Comparison of ENCODE assay signal across 16 mouse cellular contexts in the genomic region with DNA sequence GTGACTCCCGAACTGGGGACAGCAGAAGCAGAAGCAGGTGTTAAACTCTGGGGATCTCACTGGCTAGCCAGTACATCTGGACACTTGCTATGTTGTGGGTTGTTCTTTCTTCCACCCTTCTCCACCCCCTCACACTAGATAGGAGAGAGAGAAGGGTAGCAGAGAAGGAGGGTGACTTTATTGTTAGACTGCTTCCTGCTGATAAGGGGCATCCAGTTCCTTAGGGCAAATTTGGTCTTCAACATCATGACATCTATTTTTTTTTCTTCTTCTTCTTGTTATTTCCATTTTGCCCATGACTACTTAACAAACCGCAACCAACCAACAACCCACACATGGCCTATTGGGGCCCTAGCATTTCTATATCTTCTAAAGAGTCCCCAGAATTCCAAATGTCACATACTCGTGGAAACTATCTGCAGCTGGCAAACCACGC.
DNase-seq lines count a peak whose midpoint lies in the region; ATAC-seq and TF ChIP-seq lines count a peak whose summit lies in the region.
"Had no signal": no experiment of that assay in that cellular context is flagged by ENCODE, and none has a peak within 500 bp of the region (broad histone marks: within the 10 kb centered on the region; RNA-seq: fewer than 3 reads in every experiment).

No protein-coding gene starts in this region.

- no peaks in the 10 kb centered on the region for H3K27me3 ChIP-seq in heart, embryonic 10.5 days (ENCODE audit: insufficient read depth, poor library complexity, severe bottlenecking)
- no peaks in the 10 kb centered on the region for H3K27me3 ChIP-seq in liver, postnatal 0 days (ENCODE audit: insufficient read depth, low read length)
- no peaks in the 10 kb centered on the region for H3K27me3 ChIP-seq in neural tube, embryonic 15.5 days (replicated peaks)
- no peaks in the 10 kb centered on the region for H3K27me3 ChIP-seq in midbrain, embryonic 11.5 days (ENCODE audit: control insufficient read depth, insufficient read depth, low read length)
- H3K27me3 ChIP-seq: forebrain, embryonic 12.5 days; neural tube, embryonic 12.5 days; stomach, embryonic 15.5 days had no signal

- H3K4me1 ChIP-seq in heart, embryonic 10.5 days: peaks cover 89% of the 10 kb centered on the region
- peaks cover 34% of the 10 kb centered on the region for H3K4me1 ChIP-seq in liver, postnatal 0 days (ENCODE audit: insufficient read depth)
- peaks cover 25% of the 10 kb centered on the region for H3K4me1 ChIP-seq in neural tube, embryonic 15.5 days
- H3K4me1 ChIP-seq in midbrain, embryonic 11.5 days (ENCODE audit: control insufficient read depth, insufficient read depth, low read length): no peaks in the 10 kb centered on the region

- no peaks in the 10 kb centered on the region for H3K36me3 ChIP-seq in heart, embryonic 10.5 days
- no peaks in the 10 kb centered on the region for H3K36me3 ChIP-seq in liver, postnatal 0 days (replicated peaks; ENCODE audit: insufficient read depth, low read length)
- H3K36me3 ChIP-seq in neural tube, embryonic 15.5 days: no peaks in the 10 kb centered on the region
- no peaks in the 10 kb centered on the region for H3K36me3 ChIP-seq in midbrain, embryonic 11.5 days (ENCODE audit: control insufficient read depth, insufficient read depth, low read length)
- H3K36me3 ChIP-seq: forebrain, embryonic 12.5 days; neural tube, embryonic 12.5 days; stomach, embryonic 15.5 days had no signal

- H3K9me3 ChIP-seq in heart, embryonic 10.5 days: no peaks in the 10 kb centered on the region
- no peaks in the 10 kb centered on the region for H3K9me3 ChIP-seq in liver, postnatal 0 days (ENCODE audit: low read length)
- no peaks in the 10 kb centered on the region for H3K9me3 ChIP-seq in neural tube, embryonic 15.5 days (replicated peaks)
- H3K9me3 ChIP-seq in midbrain, embryonic 11.5 days (ENCODE audit: control insufficient read depth, low read length): no peaks in the 10 kb centered on the region
- H3K9me3 ChIP-seq: forebrain, embryonic 12.5 days; neural tube, embryonic 12.5 days; stomach, embryonic 15.5 days had no signal

- WGBS in heart, embryonic 10.5 days: 51% methylated on average over 4 of the region's 4 CpGs
- 34% methylated on average over 4 of the region's 4 CpGs for WGBS in liver, postnatal 0 days (ENCODE audit: insufficient replicate concordance)
- WGBS in neural tube, embryonic 15.5 days: 62% methylated on average over 4 of the region's 4 CpGs
- 82% methylated on average over 4 of the region's 4 CpGs for WGBS in midbrain, embryonic 11.5 days

- no peak overlapping the region for H3K9ac ChIP-seq in liver, postnatal 0 days (replicated peaks)
- H3K9ac ChIP-seq in neural tube, embryonic 15.5 days (replicated peaks): no peak overlapping the region
- no peak overlapping the region for H3K9ac ChIP-seq in midbrain, embryonic 11.5 days (ENCODE audit: low read length)
- H3K9ac ChIP-seq: forebrain, embryonic 12.5 days; neural tube, embryonic 12.5 days; stomach, embryonic 15.5 days had no signal

- TF ChIP-seq CTCF in layer of hippocampus, adult 2 months (conservative IDR thresholded peaks at IDR 0.05): no peak
- TF ChIP-seq CTCF in liver, postnatal 0 days (IDR thresholded peaks at IDR 0.05; ENCODE audit: low read depth): no peak

- ATAC-seq in common myeloid progenitor, adult 5-6 weeks (replicated peaks; ENCODE audit: low read depth, poor library complexity, severe bottlenecking): peak; percentile 69
- peak; percentile 66 for ATAC-seq in liver, postnatal 0 days
- no peak for ATAC-seq in neural tube, embryonic 15.5 days (ENCODE audit: low FRiP score)
- ATAC-seq in midbrain, embryonic 11.5 days (ENCODE audit: low FRiP score): no peak
- ATAC-seq: inflammation-experienced regulatory T-cells, adult 6 months had no signal

- no peak overlapping the region for H3K4me2 ChIP-seq in liver, postnatal 0 days (ENCODE audit: low read depth, low read length)
- H3K4me2 ChIP-seq in neural tube, embryonic 15.5 days: no peak overlapping the region
- no peak overlapping the region for H3K4me2 ChIP-seq in midbrain, embryonic 11.5 days
- H3K4me2 ChIP-seq: forebrain, embryonic 12.5 days; neural tube, embryonic 12.5 days; stomach, embryonic 15.5 days had no signal

- H3K4me3 ChIP-seq in heart, embryonic 10.5 days: no peak overlapping the region
- no peak overlapping the region for H3K4me3 ChIP-seq in layer of hippocampus, adult 2 months
- H3K4me3 ChIP-seq in liver, postnatal 0 days (ENCODE audit: low read depth, low read length): no peak overlapping the region
- H3K4me3 ChIP-seq in neural tube, embryonic 15.5 days (replicated peaks): no peak overlapping the region
- H3K4me3 ChIP-seq in midbrain, embryonic 11.5 days (ENCODE audit: low read depth, low read length): no peak overlapping the region
- H3K4me3 ChIP-seq: forebrain, embryonic 12.5 days; neural tube, embryonic 12.5 days; stomach, embryonic 15.5 days had no signal

- no peak for DNase-seq in heart, embryonic 10.5 days (ENCODE audit: low spot score)
- DNase-seq in heart, adult 8-10 months (ENCODE audit: low spot score): no peak
- no peak for DNase-seq in layer of hippocampus, adult 2 months (ENCODE audit: low spot score in 2 of 2)
- DNase-seq in layer of hippocampus, adult 11-12 months (ENCODE audit: low spot score): no peak
- no peak for DNase-seq in liver, postnatal 0 days
- no peak for DNase-seq in midbrain, embryonic 11.5 days (ENCODE audit: low spot score, missing footprints)
- DNase-seq: adrenal gland, adult 2 months; cerebellum, postnatal 10 days; heart, postnatal 14 days; kidney, postnatal 4 days had no signal

- H3K27ac ChIP-seq in heart, embryonic 10.5 days: 0 out of 2 replicates have a peak overlapping the region, but pooled peaks have one; percentile 56
- peak overlapping the region; percentile 39; the same call in 1 of the 2 replicates for H3K27ac ChIP-seq in layer of hippocampus, adult 2 months
- no peak overlapping the region for H3K27ac ChIP-seq in liver, postnatal 0 days (ENCODE audit: low read depth)
- H3K27ac ChIP-seq in neural tube, embryonic 15.5 days (replicated peaks): no peak overlapping the region
- no peak overlapping the region for H3K27ac ChIP-seq in midbrain, embryonic 11.5 days (ENCODE audit: low read depth, low read length)
- H3K27ac ChIP-seq: forebrain, embryonic 12.5 days; neural tube, embryonic 12.5 days; stomach, embryonic 15.5 days had no signal

- TF ChIP-seq EP300 in liver, postnatal 0 days (IDR thresholded peaks at IDR 0.05; ENCODE audit: low read depth): peak; percentile 66; the same call in 1 of the 2 replicates

Comparison
In these comparisons a context has a peak if more than half of its experiments do, and no peak if none do; other contexts are left out.
1. H3K27ac ChIP-seq: peak in heart, embryonic 10.5 days (single experiment) and layer of hippocampus, adult 2 months (single experiment); none in liver, postnatal 0 days (single experiment), neural tube, embryonic 15.5 days (single experiment) and midbrain, embryonic 11.5 days (single experiment).
2. ATAC-seq: peak in common myeloid progenitor, adult 5-6 weeks (single experiment) and liver, postnatal 0 days (single experiment); none in neural tube, embryonic 15.5 days (single experiment) and midbrain, embryonic 11.5 days (single experiment).